Mouse (Mus musculus): ENCODE measurements around the gene Srgap1. TPM values are rescaled to one million over a fixed set of nuclear protein-coding genes. Genes with fewer than 3 reads are reported as not detected.
A peak's percentile ranks its signal among the peaks of the same experiment; 100 is the strongest.

Srgap1 gene
- total and polyA plus RNA-seq, 2 experiments from 2014 or later = 20.2 to 27.8 TPM

DNA sequence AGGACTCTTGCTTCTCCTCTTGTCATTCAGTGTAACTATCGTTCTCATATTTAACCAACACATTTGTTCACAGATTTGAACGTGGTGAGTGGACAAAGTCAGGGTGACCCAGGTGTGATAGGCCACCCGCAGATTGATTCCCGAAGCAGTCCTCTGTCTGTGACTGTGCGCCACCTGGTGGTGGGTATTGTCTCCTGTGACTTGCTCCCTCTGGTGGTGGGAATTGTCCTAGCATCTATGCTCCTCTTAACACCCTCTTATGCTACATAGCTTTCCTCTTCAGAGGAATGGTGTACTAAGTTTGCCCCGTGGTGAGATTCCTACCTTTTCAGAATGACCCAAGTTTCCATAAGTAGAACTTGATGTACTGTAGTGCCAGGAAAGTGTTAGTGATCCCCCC lies 4.7 kb upstream of the Srgap1 start:
- Histone ChIP-seq H3K36me3 (ENCODE audit: insufficient read depth) (no peaks in the 10 kb centered on the region), H3K27me3 (ENCODE audit: insufficient read depth, low read length) (no peaks in the 10 kb centered on the region), H3K27ac (ENCODE audit: low read depth, low read length) (no peak overlapping the region), H3K4me3 (ENCODE audit: low read depth, low read length) (no peak overlapping the region), H3K9me3 (ENCODE audit: low read length) (no peaks in the 10 kb centered on the region), H3K4me2 (ENCODE audit: low read depth) (no peak overlapping the region), H3K4me1 (ENCODE audit: insufficient read depth) (no peaks in the 10 kb centered on the region), H3K9ac (no peak overlapping the region)
- peak; percentile 100 for TF ChIP-seq CTCF (IDR thresholded peaks at IDR 0.05; ENCODE audit: low read depth)
- peak; percentile 91 for DNase-seq
- 33% methylated on average over 6 of the region's 6 CpGs for WGBS
- peak; percentile 27; the same call in 1 of the 2 replicates for ATAC-seq

GRCm38 (mm10) chr10:122047727-122048365 lies 731 bp upstream of the Srgap1 start:
- ATAC-seq (peak; percentile 85), DNase-seq (peak; percentile 87)
- no peaks in the 10 kb centered on the region for H3K4me1 ChIP-seq (ENCODE audit: insufficient read depth)
- TF ChIP-seq CTCF (IDR thresholded peaks at IDR 0.05; ENCODE audit: low read depth) = peak; percentile 95
- H3K9ac ChIP-seq = peak overlapping the region; percentile 84
- H3K27me3 ChIP-seq (ENCODE audit: insufficient read depth, low read length) = no peaks in the 10 kb centered on the region
- WGBS = 12% methylated on average over 40 of the region's 44 CpGs
- no peaks in the 10 kb centered on the region for H3K9me3 ChIP-seq (ENCODE audit: low read length)
- peak overlapping the region; percentile 93 for H3K4me3 ChIP-seq (ENCODE audit: low read depth, low read length)
- peak overlapping the region; percentile 92 for H3K27ac ChIP-seq (ENCODE audit: low read depth, low read length)
- no peaks in the 10 kb centered on the region for H3K36me3 ChIP-seq (ENCODE audit: insufficient read depth)
- H3K4me2 ChIP-seq (ENCODE audit: low read depth) = peak overlapping the region; percentile 61

DNA sequence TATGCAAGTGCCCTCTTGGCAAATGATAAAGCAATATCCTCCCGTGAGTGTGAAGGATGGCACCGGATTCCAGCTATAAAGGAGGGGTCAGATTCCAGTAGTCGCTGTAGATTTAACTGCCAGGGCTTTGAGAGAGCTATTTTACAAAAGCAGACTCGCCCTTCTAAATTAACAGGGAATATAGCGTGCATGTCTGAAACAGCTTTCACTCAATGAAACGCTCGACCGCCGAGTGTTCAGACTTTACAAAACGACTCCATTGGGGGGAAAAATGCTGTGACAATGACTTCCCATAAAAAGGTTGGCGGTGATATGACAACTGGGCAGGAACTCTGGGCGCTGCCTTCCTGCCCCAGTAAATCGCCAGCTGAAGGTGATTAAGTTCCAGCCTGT lies 608 bp downstream of the Srgap1 start:
- TF ChIP-seq CTCF (IDR thresholded peaks at IDR 0.05; ENCODE audit: low read depth) = no peak
- no peaks in the 10 kb centered on the region for H3K36me3 ChIP-seq (ENCODE audit: insufficient read depth)
- under 1% methylated on average over 13 of the region's 13 CpGs for WGBS
- H3K9ac ChIP-seq = peak overlapping the region; percentile 84
- peak overlapping the region; percentile 93 for H3K4me3 ChIP-seq (ENCODE audit: low read depth, low read length)
- no peaks in the 10 kb centered on the region for H3K27me3 ChIP-seq (ENCODE audit: insufficient read depth, low read length)
- no peaks in the 10 kb centered on the region for H3K4me1 ChIP-seq (ENCODE audit: insufficient read depth)
- peak overlapping the region; percentile 61 for H3K4me2 ChIP-seq (ENCODE audit: low read depth)
- DNase-seq (peak; percentile 56), ATAC-seq (no peak)
- H3K9me3 ChIP-seq (ENCODE audit: low read length) = no peaks in the 10 kb centered on the region
- peak overlapping the region; percentile 92 for H3K27ac ChIP-seq (ENCODE audit: low read depth, low read length)

DNA sequence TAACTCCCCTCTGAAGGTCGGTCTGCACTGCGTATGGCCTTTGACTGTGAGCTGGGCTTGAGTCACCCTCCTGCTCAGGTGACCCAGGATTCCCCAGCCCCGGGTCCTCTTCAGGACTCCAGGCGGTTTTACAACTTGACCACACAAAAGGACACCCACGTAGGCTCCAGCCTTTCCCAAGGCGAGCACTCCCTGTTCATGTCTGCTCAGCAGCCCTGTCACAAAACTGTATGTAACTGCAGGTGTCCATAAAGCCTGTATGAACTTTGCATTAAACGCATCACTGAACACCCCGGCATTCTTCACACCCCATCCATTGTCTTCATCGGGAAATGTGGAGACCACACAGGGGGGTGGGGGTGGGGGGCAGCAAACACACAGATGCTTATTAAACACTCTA lies 1.2 kb downstream of the Srgap1 start:
- peak overlapping the region; percentile 93 for H3K4me3 ChIP-seq (ENCODE audit: low read depth, low read length)
- peak overlapping the region; percentile 92; the same call in 1 of the 2 replicates for H3K27ac ChIP-seq (ENCODE audit: low read depth, low read length)
- H3K9me3 ChIP-seq (ENCODE audit: low read length) = no peaks in the 10 kb centered on the region
- TF ChIP-seq CTCF (IDR thresholded peaks at IDR 0.05; ENCODE audit: low read depth) = no peak
- H3K27me3 ChIP-seq (ENCODE audit: insufficient read depth, low read length) = no peaks in the 10 kb centered on the region
- peak overlapping the region; percentile 84 for H3K9ac ChIP-seq
- 7% methylated on average over 9 of the region's 9 CpGs for WGBS
- H3K4me1 ChIP-seq (ENCODE audit: insufficient read depth) = no peaks in the 10 kb centered on the region
- peak overlapping the region; percentile 61 for H3K4me2 ChIP-seq (ENCODE audit: low read depth)
- DNase-seq (no peak), ATAC-seq (no peak)
- no peaks in the 10 kb centered on the region for H3K36me3 ChIP-seq (ENCODE audit: insufficient read depth)

DNA sequence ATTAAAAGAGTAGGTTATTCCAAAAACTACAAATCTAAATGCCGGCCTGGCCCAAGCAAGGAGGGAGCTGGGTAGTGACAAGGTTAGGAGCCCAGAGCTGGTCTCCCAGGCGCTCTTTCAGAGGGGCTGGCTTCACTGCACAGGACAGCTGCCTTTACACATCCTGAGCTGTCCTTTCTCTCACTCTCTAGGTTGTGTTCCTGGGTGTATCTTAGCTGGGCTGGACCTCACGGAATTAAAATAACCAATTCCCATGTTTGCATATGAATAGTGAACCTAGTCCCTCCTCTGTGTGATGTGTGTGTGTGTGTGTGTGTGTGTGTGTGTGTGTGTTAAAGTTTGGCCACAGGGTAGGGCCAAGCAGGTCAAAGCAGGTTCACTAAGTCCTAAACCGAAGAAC lies 2.2 kb downstream of the Srgap1 start:
- Histone ChIP-seq H3K36me3 (ENCODE audit: insufficient read depth) (no peaks in the 10 kb centered on the region), H3K4me3 (ENCODE audit: low read depth, low read length) (peak overlapping the region; percentile 93), H3K27me3 (ENCODE audit: insufficient read depth, low read length) (no peaks in the 10 kb centered on the region), H3K27ac (ENCODE audit: low read depth, low read length) (no peak overlapping the region), H3K9ac (0 out of 2 replicates have a peak overlapping the region, but pooled peaks have one; percentile 84), H3K4me2 (ENCODE audit: low read depth) (peak overlapping the region; percentile 61), H3K4me1 (ENCODE audit: insufficient read depth) (no peaks in the 10 kb centered on the region), H3K9me3 (ENCODE audit: low read length) (no peaks in the 10 kb centered on the region)
- ATAC-seq = no peak
- no peak for TF ChIP-seq CTCF (IDR thresholded peaks at IDR 0.05; ENCODE audit: low read depth)
- no peak for DNase-seq
- 60% methylated on average over 4 of the region's 4 CpGs for WGBS

DNA sequence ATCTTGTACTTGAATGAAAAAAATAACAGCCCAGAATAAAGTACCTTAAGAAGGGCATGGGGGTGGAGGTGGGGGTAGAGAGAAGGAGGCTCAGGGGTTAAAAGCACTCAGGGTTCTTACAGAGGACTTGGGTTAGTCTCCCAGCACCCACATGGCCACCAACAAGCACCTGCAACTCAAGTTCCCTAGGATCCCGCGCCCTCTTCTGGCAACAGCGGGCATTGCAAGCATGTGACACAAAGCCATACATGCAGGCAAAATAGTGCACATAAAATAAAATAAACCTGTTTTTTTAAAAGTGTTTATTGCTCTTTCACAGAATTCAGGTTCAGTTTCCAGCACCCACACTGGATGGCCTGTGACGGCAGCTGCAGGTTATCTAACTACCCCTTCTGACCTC lies 6.7 kb downstream of the Srgap1 start:
- DNase-seq = no peak
- peak; percentile 55 for TF ChIP-seq CTCF (IDR thresholded peaks at IDR 0.05; ENCODE audit: low read depth)
- no peak for ATAC-seq

DNA sequence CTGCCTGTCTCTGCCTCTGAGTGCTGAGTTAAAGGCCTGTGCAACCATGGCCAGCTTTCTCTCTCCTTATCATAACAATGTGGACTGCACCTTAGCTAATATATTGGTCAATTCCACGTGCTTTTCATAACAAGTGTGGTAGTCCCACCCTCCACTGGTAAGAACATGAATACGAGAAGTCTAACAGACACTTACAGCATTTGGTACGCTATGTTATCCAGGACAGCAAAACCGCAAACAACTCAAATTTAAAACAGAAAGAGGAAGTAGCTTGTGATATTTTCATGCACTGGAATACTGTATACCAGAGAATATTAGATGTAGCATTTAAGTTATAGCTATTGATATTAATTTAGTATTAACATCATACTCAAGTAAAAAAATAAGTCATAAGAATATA lies 7.5 kb downstream of the Srgap1 start:
- Histone ChIP-seq H3K4me3 (ENCODE audit: low read depth, low read length) (no peak overlapping the region), H3K4me1 (ENCODE audit: insufficient read depth) (no peaks in the 10 kb centered on the region), H3K27ac (ENCODE audit: low read depth, low read length) (no peak overlapping the region), H3K36me3 (ENCODE audit: insufficient read depth) (no peaks in the 10 kb centered on the region), H3K4me2 (ENCODE audit: low read depth) (no peak overlapping the region), H3K27me3 (ENCODE audit: insufficient read depth, low read length) (no peaks in the 10 kb centered on the region), H3K9me3 (ENCODE audit: low read length) (no peaks in the 10 kb centered on the region), H3K9ac (no peak overlapping the region)
- TF ChIP-seq CTCF (IDR thresholded peaks at IDR 0.05; ENCODE audit: low read depth) = no peak
- DNase-seq = no peak
- WGBS = 91% methylated on average over 4 of the region's 4 CpGs
- no peak for ATAC-seq

More for the DNA sequence above, 6.7 kb downstream of the Srgap1 start:
- no peaks in the 10 kb centered on the region for H3K9me3 ChIP-seq (ENCODE audit: low read length)
- no peak overlapping the region for H3K4me2 ChIP-seq (ENCODE audit: low read depth)
- H3K4me1 ChIP-seq (ENCODE audit: insufficient read depth) = no peaks in the 10 kb centered on the region
- H3K36me3 ChIP-seq (ENCODE audit: insufficient read depth) = no peaks in the 10 kb centered on the region
- 44% methylated on average over 4 of the region's 4 CpGs for WGBS
- no peak overlapping the region for H3K9ac ChIP-seq
- H3K27me3 ChIP-seq (ENCODE audit: insufficient read depth, low read length) = no peaks in the 10 kb centered on the region
- H3K4me3 ChIP-seq (ENCODE audit: low read depth, low read length) = no peak overlapping the region
- no peak overlapping the region for H3K27ac ChIP-seq (ENCODE audit: low read depth, low read length)

All from forebrain, postnatal 0 days (tissue).